Mouse (Mus musculus) gastrocnemius, postnatal 4 days (tissue): Measurements from ENCODE around the gene Shf. TPM values are rescaled to one million over a fixed set of nuclear protein-coding genes. Genes with fewer than 3 reads are reported as not detected.

Experiments
- DNase-seq, 2 experiments: peaks; one replicate each; pipeline ENCODE4 v3.0.0; 2021 to 2022; ENCODE audit warnings: low spot score in 2 of 2, mixed read lengths in 2 of 2
- total RNA-seq, 2 experiments: library from RNA; stranded (reverse); gene quantifications; 2 replicates each; pipeline ENCODE4 v1.2.3; 2021

The Shf gene
- total RNA-seq, 2 experiments from 2014 or later: 11.9 to 12.2 TPM

DNA sequence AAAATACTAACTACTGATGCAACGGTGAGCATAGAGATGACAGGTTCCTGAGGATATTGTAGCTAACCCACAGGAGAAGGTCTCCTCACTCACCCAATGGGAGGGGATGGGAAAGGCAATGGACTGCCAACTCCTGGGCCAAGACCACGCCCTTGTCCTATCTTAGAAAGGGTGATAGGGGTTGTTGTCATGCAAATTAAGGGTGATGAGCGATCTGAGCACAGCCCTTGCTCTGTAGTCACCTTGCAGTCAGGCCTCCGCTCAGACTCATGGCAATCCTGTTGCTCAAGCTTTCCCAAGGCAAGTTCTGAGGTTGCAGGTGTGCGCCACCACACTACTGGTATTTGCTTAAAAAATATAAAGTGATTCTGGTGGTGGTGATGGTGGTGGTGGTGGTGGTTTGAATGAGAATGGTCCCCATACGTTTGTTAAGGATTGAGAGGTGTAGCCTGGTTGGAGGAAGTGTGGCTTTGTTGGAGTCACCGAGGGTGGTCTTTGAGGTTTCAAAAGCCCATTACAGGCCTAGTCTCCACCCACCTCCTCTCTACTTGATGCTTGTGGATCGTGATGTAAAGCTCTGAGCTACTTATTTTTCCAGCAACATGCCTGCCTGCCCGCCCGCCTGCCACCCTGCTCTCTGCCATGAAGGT is 1.3 kb upstream of the Shf start:
- no peak for DNase-seq

- peak; percentile 52 to 67 for DNase-seq
Measured at GRCm38 (mm10) chr2:122368081-122368971, 636 bp downstream of the Shf start.

DNA sequence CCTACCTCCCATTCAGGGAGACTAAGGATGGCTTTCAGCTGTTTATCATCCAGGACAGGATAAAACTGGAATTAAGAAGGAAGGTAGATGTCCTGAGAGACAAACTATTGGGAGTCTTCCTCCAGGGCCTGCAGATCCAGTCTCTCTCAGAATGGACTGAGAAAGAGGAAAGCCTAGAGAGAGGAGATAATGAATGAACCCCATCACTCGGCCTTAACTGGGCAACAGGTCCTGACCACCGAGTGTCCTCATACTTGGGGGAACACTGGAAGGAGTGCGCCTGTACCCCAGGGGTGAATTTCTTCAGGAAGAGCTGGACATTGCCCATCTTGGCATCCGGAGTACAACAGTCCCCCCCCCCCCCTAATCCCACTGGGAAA is 1.3 kb downstream of the Shf start:
- DNase-seq: no peak

GRCm38 (mm10) chr2:122367181-122367580 is 1.8 kb downstream of the Shf start:
- DNase-seq: no peak

- DNase-seq: no peak
Measured at GRCm38 (mm10) chr2:122366706-122367105, 2.3 kb downstream of the Shf start.

DNA sequence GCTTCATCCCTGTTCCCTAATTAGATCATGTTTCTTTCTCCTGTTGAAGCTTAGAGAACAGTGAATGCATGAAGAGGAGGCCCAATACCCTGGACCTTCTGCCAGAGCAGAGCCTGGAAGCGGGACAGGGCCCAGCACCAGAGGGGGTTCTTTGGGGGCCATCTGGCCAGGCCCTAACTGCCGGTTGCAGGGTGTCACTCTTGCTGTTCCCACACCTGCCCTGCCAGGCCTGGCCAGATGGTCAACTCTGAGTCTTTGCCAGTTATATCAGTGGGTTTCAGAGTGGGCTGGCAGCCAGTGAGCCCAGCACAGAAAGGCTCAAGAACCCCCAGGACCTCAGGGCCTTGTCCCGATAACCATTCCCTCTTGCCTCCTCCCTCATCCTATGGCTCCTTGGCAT is 2.9 kb downstream of the Shf start:
- no peak for DNase-seq

DNA sequence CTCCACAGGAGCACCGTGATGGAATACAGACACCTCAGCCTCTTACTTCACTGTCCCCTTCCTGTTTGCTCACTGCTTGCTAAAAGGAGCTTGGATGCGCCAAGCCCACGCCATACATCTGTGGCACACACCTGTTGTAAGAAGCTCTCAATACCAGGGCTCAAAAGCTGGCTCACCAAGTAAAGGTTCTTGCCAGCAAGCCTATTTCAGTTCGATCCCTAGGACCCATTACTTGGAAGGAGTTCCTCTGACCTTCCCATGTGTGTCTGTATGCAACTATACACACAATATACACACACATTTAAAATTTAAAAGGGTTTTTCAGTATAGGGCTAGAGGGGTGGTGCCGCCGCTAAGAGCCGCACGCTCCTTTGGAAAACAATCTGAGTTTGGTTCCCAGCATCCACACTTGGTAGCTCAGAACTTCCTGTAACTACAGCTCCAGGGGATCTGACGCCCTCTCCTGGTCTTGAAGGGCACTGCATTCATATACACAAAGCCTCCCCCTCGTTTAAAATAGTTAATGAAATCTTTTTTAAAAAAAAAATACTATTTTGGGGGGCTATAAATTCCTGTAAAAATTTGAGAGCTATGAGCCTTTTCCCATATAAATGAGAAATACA is 3.6 kb downstream of the Shf start:
- DNase-seq: no peak

- DNase-seq: no peak
Measured at GRCm38 (mm10) chr2:122364352-122364944, 4.5 kb downstream of the Shf start.

DNA sequence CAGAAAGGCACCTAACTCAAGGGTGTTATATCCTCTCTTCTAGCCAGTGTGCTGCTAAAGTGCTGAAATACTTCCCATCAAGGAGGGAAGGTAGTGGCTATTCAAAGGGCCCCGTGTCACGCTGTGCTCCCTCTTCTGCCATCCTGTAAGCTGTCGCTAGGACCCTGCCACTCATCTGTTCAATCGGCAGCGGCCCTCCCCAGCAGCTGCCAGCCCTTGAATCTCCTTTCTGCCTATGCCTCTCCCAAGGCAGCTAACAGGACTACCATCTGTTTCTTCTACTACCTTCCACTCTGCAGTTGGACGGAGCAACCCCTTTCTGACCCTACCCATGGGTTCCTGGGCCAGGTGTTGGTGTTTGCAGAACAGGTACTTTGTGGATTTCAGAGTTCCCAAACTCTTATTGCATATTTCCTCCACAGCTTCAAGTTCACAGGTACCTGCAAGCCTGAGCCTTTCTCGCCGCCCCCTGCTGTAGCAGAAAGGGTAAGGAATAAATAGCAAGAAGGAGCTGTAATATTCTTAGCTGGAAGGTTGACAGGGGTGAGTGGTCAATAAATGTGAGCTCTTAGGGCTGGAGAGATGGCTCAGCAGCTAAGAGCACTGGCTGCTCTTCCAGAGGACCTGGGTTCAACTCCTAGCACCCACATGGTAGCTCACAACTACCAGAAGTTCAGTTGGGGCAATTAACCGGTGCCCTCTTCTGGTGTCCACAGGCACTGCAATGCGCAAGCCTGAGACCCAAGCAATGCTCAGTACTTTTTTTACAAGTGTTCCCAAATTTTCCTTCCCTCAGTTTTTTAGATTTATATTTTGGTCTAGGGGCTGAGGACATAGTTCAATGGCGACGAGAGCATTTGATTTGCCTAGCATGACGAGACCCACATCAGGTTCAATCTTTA is 6.1 kb downstream of the Shf start:
- DNase-seq: no peak

DNA sequence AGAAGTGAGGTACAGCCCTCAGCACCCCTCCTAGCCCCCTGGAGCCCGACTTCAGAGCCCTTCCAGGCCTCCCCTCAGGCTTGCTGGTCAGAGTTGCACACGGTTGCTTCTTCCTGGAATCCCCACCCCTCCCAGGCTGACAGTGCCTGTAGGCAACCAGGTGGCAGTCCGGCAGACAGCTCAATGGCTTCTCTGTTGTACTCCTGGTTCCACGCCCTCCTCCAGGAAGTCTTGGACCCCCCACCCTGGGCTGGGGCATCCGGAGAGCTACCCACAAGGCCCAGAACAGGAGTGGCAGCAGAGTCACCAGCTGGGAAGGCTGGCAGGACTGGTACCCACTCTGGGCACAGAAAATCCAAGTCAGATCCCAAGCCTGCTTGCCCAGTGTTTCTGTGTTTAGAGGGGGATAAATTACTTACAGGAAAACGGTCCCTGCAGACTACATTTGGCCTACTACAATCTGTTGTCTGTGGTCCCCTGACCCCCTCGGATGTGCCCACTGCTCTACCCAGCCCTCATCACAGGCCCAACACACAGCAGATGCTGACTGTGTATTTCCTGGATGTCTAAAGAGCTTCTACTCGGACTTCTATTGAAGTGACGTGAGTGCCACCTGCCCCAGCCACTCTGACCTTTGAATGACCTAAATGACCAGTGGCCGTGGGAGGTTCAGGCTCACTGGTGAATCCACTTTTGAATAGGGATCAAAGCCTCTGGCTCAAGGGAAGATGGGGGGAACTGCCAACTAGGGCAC is 6.9 kb downstream of the Shf start:
- no peak for DNase-seq

DNA sequence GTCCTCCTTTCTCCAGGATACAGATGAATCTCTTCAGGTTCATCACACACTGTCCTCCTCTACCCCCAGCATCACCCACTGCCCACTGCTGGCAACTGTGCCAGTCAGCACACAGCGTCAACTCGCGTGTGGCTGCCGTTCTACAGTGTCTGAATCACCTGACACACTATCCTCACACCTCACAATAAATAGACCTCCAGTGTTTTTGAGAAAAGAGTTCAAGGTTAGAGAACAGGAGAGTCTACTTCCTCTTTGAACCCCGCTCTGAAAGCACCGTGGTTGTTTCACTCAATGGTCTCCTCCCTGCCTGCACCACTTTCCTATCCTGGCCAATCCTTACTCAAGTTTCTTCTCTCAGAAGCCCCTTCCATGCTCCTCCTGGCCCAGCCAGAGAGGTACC is 7.8 kb downstream of the Shf start:
- DNase-seq: no peak

GRCm38 (mm10) chr2:122360310-122360709 is 8.7 kb downstream of the Shf start:
- DNase-seq: no peak

- no peak for DNase-seq
Measured at GRCm38 (mm10) chr2:122356187-122356586, 12.8 kb downstream of the Shf start.

- DNase-seq: no peak
Measured at GRCm38 (mm10) chr2:122355389-122355788, 13.6 kb downstream of the Shf start.

GRCm38 (mm10) chr2:122354191-122354929 is 14.6 kb downstream of the Shf start:
- DNase-seq: no peak

DNA sequence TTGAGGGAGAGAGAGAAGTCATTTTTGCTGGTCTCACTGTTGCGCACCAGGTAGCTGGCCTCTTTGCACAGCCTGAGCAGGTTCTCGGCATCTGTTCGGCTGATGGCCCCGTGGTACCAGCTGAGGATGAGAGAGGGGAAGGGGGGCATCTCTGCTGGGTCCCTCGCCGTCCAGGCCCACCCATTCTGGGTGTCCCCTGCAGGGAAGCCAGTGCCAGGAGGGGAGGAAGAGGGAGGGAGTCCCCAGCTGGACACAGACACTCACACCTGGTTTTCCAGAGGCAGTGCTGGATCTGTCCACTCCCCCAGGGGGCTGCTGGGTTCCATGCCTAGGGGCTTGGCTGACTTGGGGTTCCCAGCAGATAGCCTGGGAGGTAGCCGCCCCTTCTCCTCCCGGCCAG is 15.2 kb downstream of the Shf start:
- DNase-seq: no peak

- no peak for DNase-seq
Measured at GRCm38 (mm10) chr2:122352992-122353391, 16.0 kb downstream of the Shf start.

DNA sequence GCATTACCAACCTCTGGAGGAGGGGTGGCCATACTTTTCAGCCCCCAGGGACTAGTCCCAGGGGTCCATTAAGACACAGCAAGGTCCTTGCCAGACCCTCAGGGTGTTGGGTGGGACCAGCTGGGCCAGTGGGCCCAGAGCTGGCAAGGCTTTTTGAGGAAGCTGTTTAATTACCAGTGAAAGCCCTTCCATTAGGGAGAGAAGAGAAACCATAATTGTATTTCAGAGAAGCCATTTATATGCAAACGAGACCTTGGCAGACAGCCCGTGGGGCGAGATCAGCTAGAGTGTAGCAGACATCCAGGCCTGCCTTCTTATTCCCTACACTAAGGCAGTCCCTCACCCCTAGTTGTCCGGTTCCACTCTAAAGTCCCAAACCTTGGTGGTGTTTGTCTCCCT is 17.0 kb downstream of the Shf start:
- DNase-seq: peak in 1 of 2 experiments; percentile 41
